Mouse (Mus musculus) Muller cell, postnatal 12 days (primary cell): ENCODE data around the gene Gm4969.

Experiments
- DNase-seq: peaks from one replicate; pipeline ENCODE4 v3.0.0-alpha.2; 2015; ENCODE audit errors: inconsistent ontology term

The Gm4969 gene

DNA sequence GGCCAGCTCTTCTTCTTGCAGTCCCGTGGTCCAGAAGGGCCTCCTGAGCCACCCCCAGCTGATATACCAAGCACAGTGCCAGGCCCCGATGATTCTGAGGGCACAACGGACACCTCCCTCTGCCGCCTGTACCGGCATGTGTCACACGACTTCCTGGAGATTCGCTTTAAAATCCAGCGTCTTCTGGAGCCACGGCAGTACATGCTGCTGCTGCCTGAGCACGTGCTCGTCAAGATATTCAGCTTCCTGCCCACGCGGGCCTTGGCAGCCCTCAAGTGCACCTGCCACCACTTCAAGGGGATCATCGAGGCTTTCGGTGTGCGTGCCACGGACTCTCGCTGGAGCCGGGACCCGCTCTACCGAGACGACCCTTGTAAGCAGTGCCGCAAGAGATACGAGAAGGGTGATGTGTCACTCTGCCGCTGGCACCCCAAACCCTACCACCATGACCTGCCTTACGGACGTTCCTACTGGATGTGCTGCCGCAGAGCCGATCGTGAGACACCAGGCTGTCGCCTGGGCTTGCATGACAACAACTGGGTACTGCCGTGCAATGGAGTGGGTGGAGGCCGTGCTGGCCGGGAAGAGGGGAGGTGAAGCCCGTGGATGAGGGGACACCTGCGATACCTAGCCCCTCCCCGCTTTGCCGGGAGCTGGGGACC is 18.6 kb upstream of the Gm4969 start:
- DNase-seq: no peak

DNA sequence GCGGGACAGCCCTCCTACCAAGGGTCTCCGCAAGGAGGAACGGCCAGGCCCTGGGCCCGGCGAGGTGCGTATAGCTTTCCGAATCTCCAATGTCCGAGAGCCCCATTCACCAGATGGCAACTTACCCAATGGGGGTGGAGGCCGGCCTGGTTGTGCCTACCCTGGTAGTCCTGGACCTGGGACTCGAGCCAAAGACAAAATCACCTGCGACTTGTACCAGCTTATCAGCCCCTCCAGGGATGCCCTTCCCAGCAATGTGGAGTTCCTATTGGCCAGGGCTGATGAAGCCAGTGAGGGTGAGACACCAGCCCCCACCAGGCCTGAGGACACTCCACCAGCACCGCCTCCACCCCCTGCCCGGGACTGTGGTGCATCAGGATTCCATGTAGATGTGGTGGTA is 18.0 kb upstream of the Gm4969 start:
- no peak for DNase-seq

DNA sequence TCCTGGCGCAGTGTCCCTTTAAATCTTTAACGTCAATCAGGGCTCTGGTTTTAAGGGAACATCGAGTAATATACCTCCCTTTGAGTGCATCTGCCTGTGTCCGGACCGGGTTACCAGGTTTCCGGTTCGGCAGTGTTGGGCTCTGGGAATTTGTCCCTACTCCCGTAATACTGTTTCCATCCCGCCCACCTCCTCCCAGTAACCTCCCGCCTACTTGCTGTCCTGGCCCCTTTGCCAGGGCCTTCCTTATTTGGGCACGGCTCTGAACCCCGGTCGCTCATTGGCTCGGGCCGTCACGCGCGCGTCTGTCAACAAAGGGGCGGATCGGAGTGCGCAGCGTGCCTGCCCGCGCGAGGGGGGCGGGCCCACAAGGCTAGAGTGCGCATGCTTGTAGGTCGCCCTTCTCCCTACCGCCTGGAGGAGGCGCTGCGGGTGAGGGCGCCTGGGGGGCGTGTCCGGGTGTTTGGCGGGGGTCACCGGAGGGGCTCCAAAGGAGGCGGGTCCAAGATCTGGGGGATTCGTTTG is 13.2 kb upstream of the Gm4969 start:
- peak; percentile 99 for DNase-seq

DNA sequence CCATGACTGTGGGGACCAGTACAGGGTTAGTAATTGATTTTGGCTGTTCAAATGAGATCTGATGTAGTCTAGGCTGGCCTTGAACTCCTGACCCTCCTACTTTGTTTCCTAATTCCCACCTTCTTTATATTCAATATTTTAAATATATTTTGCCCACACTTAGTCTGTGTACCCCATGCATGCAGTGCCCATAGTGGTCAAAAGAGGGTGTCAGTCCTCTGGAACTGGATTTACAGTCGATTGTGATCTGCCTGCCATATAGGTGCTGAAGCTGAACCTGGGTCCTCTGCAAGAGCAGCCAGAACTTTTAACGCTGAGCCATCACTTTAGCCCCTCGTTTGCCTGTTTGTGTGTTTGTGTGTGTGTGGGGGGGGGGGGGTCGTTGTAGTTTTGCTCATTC is 12.5 kb upstream of the Gm4969 start:
- DNase-seq: no peak

DNA sequence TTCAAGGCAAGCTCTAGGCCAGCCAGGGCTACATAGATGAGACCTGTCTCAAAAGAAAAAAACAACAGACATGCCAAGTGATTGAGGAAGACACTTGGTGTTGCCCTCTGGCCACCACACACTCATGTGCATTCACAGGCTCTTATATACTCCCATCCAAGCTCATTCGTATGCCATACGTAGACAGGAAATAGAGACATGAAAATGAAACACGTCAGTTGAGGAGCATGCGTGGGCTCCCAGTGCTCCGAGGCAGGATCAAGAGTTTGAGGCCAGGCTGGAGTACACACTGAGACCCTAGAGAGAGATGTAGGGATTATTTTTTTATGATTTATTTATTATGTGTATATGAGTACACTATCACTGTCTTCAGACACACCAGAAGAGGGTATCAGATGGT is 11.2 kb upstream of the Gm4969 start:
- no peak for DNase-seq

DNA sequence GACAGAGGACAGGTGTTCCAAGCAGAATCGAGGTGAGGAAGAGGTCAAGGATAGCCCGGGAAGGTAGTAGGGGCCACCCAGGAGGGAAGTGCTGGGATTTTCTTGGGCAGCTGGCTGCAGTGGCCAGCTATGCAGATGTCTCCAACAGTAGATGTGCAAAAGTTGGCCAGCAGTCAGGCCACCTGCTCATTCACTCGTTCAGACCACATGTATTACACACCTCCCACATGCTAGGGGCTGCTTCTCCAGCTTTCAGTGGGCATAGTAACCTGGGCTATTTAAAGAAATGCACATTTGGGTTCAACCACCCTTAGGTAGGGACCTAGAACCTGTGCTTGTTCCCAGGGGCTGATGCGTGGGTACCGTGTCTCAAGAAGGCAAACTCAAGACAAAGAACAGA is 9.6 kb upstream of the Gm4969 start:
- no peak for DNase-seq

DNA sequence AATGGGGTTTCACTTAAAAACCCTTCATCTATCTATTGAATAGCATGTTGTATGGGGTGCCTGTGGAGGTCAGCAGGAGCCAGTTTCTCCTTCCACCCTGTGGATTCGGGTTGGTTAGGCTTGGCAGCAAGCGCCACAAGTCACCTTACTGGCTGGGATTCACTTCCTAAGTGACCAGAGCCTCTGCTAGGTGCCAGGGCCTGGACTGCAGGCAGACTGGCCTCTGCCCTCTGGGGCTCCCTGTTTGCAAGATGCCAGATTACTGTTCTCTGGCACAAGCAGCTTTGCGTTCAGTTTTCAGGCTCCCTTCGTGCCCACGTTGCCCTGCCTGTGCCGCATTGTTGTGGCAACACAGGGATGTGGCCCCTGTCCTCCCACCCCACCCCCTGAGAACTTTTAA is 6.5 kb upstream of the Gm4969 start:
- DNase-seq: no peak

DNA sequence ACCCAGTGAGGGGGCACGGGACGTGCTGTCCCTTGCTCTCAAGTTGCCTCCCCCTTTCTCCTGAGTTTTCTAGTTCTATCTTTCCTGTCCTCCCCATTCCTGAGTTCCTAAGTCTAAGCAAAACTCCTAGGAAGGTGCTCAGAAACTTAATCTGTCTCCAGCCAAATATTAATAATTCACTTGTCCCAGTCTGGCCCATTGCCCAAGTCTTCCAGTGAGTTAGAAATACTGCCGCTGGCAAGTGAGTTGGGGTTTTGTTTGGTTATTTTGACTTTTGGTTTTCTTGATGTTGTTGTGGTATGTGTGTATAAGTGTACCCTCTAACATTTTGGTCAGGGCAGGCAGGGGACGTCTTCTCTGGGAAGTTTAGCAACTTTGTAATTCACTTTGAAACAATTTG is 3.5 kb upstream of the Gm4969 start:
- DNase-seq: no peak

DNA sequence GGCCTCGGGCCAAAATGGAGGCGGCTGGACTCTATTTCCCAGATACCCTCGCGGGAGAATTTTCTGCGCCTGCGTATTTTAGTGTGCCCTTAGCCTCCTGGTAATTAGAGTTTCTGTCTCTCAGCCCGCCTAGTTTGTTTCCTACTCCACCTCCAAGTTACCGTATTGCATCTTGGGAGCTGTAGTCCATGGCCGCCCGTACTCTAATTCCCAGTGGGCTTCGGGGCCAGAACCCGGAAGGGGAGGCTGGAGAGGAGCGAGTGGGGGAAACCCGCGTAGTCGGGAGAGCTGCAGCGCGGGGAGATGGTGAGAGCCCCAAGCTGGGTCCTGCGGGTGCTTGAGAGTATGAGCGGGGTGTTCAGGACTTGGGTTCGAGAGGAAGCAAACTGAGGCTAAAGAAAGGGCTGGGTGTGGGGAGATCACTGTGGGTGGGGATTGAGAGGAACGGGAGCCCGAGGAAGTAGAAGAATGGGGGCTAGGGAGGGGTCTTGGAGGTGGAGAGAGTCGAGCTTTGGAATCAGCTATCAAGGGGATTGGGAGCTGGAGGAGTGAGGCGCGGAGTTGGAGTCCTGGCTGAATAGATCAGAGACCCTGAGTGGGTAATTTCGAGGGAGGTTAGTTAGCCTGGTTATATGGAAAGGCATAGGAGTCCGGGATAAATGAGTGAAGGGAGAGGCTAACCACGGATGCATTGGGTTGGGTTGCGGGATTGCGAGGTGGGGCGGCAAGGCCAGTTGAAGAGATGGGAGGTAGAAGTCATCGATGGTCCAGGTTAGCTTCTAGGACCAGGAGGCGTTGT is 1.7 kb upstream of the Gm4969 start, which contains the start of gene Fbxo46:
Gene Fbxo46 (plus strand): TSS at position 229 of the 799 bp plus-strand sequence.
- peak; percentile 97 for DNase-seq

DNA sequence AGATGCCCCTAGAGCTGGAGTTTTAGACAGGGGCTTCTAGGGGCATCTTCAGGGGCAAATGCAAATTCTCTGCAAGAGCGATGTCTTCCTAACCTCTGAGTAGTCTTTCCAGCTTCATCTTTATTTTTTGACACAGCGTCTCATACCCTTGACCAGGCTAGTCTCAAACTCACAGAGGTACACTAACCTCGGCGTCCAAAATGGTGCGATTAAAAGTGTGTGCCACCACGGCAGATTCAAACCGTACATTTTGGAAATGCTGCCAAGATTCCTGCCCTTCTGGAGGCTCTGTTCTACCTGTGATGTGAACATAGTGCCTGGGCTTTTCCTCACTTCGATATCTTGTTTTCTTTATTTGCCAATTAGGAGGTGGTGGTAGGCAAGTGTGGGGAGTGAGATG is 915 bp upstream of the Gm4969 start:
- DNase-seq: no peak

DNA sequence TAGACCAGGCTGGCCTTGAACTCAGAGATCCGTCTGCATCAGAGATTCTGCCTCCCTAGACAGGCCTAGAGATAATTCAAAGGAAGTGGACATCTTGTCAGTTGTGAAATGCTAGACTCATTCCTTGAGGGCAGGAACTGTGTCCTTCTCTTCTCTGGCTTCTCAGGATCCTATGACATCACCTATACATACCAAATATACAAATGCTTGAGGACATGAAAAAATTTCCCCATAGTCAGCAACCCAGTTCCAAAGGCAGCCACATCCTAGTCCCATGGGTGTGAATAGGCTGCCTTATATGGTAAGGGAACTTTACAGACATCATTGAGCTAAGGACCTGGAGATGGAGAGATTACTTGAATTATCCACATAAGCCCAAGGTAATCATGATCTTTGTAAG is 8.6 kb downstream of the Gm4969 start:
- no peak for DNase-seq

DNA sequence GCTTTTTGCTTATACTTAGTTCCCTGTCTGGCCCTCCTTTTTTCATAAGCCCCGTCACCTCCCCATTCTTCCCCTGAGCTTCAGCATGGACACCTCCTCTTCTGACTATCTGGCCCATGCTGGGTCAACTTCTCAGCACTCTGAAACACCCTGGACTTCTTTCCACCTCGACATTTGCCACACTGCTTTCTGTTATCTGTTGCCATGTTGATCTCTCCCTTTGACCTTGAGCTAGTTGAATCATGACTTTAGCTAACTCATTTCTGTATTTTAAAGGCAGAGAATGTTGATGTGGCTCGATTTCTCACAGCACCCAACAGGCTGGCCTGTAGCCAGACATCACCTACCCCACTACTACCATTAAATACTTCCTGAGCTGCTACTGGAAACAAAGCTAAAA is 10.7 kb downstream of the Gm4969 start:
- DNase-seq: no peak

DNA sequence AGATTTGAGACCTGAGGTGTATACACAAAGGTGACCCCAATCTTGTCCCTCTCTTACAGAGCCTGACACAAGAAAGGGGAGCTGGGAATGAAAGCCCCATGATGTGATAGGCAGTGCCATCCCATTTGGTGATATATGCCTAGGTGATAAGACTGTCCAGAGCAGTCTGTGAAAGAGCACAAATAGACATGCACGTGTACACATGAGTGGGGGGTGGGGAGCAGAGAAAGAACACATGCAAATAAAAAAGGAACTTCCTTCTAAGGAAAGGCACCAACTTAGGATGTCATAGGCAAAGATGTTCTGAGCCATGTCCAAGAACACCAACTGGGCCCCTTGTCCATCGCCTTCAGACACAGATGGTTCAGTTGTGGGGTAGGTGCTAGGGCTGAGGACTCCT is 13.7 kb downstream of the Gm4969 start:
- DNase-seq: no peak

DNA sequence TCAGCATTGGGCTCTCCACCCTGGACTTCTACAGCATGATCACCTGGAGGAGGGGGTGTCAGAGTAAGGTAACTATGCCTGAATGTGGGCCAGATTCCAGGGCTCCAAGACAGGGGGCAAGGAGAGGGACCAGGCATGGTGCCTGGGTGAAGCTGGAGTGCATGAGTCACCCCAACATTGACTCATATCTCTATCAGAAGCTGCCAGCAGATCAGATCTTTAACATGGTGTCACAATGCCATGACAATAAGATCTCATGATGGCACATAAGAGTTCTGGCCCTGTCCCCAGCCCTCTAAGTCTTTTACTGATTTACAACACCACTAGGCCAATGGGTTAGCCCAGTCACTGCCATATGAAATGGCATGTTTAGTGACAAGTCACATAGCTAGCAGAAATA is 14.4 kb downstream of the Gm4969 start:
- DNase-seq: no peak

DNA sequence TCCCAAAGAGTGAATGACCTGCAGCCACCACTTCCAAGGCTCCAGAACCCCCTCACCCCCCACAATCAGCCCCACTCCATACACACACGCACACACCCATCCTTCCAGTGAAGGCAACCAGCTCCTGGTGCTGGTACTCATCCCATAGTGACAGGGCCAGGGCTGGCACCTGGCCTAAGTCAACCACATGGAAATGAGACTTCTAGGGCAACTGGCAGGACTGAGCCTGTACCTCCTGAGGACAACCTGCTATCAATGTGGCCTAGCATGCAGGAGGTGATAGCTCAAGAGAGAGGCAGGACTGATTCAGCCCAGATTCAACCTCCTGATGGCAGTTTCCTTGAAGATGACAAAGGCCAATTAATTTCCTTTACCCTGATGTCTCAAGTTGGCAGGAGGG is 17.9 kb downstream of the Gm4969 start:
- no peak for DNase-seq

DNA sequence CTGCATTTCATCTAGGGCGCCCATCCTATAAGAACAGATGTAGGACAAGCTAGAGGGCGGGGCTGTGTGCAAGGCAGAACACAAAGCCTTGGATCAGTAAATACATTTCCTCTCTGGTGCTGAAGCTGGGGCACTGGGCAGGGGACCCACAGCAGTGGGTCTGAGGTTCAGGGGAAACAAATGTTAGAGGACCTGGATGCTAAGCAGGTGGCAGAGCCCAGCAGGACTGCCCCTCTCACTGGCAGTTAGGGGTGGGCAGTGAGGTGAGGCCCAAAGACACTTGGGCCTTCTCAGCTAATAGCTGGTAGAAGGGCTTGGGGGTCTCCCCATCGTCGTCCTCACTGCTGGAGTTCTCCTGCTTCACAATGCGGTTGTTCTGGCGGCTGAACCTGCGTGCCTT is 19.4 kb downstream of the Gm4969 start:
- DNase-seq: no peak

DNA sequence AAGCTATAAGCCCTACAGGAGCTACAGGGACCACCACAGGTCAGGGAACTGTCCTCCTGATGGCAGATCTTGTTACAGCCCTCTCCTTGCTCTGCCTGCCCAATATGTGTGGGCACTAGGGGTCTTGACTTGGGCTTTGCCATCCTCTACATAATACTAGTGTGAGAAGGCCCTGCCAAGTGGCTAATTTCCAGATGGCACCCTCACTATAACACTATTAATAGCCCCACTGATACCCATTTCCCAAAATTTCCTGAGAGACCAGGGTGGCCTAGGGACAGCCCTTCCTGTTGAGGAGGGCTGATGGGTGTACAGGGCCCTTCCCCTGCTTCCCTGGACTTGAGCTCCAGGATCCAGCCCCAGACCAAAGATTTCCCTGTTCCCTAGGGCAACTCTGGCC is 20.3 kb downstream of the Gm4969 start:
- no peak for DNase-seq

DNA sequence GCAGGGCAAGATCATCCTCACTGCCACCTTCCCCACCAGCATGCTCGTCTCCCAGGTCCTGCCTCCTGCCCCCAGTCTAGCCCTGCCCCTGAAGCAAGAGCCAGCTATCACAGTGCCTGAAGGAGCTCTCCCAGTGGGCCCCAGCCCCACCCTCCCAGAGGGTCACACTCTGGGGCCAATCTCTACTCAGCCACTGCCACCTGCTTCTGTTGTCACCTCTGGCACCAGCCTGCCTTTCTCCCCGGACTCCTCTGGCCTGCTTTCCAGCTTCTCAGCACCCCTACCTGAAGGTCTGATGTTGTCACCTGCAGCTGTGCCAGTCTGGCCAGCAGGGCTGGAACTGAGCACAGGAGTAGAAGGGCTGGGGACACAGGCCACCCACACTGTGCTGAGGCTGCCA is 21.0 kb downstream of the Gm4969 start:
- DNase-seq: no peak

DNA sequence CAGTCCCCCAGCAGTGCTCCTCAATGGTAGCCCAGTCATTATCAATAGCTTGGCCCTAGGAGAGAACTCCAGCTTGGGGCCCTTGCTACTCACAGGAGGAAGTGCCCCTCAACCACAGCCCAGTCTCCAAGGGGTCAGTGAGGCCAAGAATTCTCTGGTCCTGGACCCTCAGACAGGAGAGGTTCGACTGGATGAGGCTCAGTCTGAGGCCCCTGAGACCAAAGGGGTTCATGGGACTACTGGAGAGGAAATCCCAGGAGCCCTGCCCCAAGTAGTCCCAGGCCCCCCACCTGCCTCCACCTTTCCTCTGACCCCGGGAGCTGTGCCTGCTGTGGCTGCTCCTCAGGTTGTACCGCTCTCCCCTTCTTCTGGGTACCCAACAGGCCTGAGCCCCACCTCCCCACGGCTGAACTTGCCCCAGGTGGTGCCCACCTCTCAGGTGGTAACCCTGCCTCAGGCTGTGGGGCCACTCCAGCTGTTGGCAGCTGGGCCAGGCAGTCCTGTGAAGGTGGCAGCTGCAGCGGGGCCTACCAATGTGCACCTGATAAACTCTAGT is 21.7 kb downstream of the Gm4969 start:
- no peak for DNase-seq

DNA sequence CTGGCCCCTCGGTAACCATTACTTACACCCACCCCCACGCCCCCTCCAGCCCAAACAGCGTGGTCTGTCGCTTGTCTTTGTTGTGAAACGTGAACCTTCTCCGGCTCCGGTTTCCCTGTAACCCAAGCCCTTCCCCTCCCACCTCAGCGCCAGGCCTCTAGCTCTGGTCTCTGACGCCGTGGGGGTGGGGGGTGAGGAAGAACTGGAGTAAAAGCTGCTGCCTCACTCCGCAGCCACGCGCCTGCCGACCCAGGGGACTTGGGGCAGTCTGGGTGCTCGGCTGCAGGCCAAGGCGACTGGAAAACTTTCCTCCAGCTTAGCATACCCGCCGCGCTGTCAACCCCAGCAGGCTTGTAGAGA is 22.4 kb downstream of the Gm4969 start:
- peak; percentile 82 for DNase-seq

DNA sequence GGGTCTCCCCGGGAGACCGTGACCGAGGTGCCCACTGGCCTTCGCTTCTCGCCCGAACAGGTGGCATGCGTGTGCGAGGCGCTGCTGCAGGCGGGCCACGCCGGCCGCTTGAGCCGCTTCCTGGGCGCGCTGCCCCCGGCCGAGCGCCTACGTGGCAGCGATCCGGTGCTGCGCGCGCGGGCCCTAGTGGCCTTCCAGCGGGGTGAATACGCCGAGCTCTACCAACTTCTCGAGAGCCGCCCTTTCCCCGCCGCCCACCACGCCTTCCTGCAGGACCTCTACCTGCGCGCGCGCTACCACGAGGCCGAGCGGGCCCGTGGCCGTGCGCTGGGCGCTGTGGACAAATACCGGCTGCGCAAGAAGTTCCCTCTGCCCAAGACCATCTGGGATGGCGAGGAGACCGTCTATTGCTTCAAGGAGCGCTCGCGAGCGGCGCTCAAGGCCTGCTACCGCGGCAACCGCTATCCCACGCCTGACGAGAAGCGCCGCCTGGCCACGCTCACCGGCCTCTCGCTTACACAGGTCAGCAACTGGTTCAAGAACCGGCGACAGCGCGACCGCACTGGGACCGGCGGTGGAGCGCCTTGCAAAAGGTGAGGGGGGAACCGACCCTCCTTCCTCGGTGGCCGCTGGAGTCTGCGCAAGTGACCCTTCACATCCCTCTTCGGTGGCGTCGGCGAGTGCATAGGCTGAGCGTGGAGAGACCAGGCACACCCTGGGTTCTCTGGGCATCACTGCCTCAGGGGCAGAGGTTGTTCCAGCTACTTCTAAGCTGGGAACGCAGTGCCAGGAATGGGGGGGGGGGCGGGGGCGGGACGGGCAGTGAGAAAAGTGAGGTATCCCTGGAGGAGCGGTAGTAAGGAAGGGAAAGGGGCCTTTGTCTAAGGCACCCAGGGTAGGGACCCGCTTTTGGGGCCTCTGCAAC is 23.1 kb downstream of the Gm4969 start:
- DNase-seq: peak; percentile 73

DNA sequence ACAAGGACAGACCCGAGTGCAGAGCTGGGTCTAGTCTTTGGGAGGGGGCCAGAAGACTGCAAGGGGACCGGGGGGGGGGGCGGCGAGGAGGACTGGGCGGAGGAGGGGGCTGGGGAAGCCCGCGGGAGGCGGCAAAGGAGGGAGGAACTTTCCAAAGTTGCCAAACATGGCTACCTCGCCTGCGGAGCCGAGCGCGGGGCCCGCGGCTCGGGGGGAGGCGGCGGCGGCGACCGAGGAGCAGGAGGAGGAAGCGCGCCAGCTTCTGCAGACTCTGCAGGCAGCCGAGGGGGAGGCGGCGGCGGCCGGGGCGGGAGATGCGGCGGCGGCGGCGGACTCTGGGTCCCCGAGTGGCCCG is 23.7 kb downstream of the Gm4969 start, which contains the start of gene Six5:
Gene Six5 (plus strand): TSS at position 124 of the 355 bp plus-strand sequence.
- DNase-seq: peak; percentile 68
